Mouse (Mus musculus): Measurements from ENCODE around the gene Slc35e2.

DNA sequence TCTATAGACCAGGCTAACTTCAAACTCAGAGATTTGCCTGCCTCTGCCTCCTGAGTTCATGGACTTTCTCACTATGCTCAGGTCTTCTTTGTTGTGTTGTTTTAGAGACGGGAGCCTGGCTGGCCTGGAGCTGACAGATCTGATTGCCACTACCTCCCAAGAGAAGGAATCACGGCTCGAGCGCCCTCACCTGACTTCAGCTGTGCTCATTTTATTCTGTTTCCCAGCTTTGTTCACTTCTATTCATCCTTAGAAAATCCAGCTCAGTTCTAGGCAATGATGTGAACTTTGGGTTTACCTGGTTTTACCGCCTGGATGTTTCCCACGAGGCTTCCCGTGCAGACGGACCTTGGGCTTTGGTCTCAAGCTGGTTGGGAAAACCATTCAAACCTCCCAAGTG is 25.7 kb upstream of the Slc35e2 start:
- no peak for TF ChIP-seq CTCF (conservative IDR thresholded peaks at IDR 0.05; ENCODE audit: low read length)
- TF ChIP-seq POU5F1 (IDR thresholded peaks at IDR 0.05; ENCODE audit: borderline replicate concordance, low read length) = no peak

All from E14TG2a.4 (cell line).